8 mouse cellular contexts compared by ENCODE assay signal in genomic region chr7:28375176-28375921, GRCm38 (mm10). TPM values are rescaled to one million over a fixed set of nuclear protein-coding genes. Genes with fewer than 3 reads are reported as not detected.
DNase-seq lines count a peak whose midpoint lies in the region; ATAC-seq lines count a peak whose summit lies in the region.

No protein-coding gene starts in this region.

- H3K4me2 ChIP-seq in embryonic facial prominence, embryonic 12.5 days (replicated peaks), result peak overlapping the region; percentile 74
- peak overlapping the region; percentile 92 for H3K4me2 ChIP-seq in liver, embryonic 11.5 days

- peak overlapping the region; percentile 94 for H3K27ac ChIP-seq in embryonic facial prominence, embryonic 12.5 days
- H3K27ac ChIP-seq in liver, embryonic 11.5 days (ENCODE audit: low read depth, low read length), result peak overlapping the region; percentile 97

- no peaks in the 10 kb centered on the region for H3K27me3 ChIP-seq in embryonic facial prominence, embryonic 12.5 days
- H3K27me3 ChIP-seq in liver, embryonic 11.5 days (replicated peaks; ENCODE audit: control insufficient read depth, insufficient read depth, low read length), result no peaks in the 10 kb centered on the region

- ATAC-seq in embryonic facial prominence, embryonic 12.5 days (ENCODE audit: insufficient number of reproducible peaks, insufficient read depth, low FRiP score, low TSS enrichment), result peak; percentile 42
- ATAC-seq in liver, embryonic 11.5 days (replicated peaks; ENCODE audit: low FRiP score), result peak; percentile 55
- ATAC-seq in monocyte, adult 5-6 weeks (replicated peaks; ENCODE audit: insufficient number of reproducible peaks, low FRiP score, low TSS enrichment, poor library complexity, severe bottlenecking), result peak; percentile 14

- no peaks in the 10 kb centered on the region for H3K9me3 ChIP-seq in embryonic facial prominence, embryonic 12.5 days
- H3K9me3 ChIP-seq in liver, embryonic 11.5 days (ENCODE audit: control insufficient read depth, low read length), result no peaks in the 10 kb centered on the region

- under 1% methylated on average over 33 of the region's 36 CpGs for WGBS in embryonic facial prominence, embryonic 12.5 days
- WGBS in liver, embryonic 11.5 days, result 2% methylated on average over 34 of the region's 36 CpGs

- peaks cover 10% of the 10 kb centered on the region for H3K36me3 ChIP-seq in embryonic facial prominence, embryonic 12.5 days
- H3K36me3 ChIP-seq in liver, embryonic 11.5 days (ENCODE audit: control insufficient read depth, insufficient read depth, low read length), result peaks cover 8% of the 10 kb centered on the region

- peak overlapping the region; percentile 52 for H3K9ac ChIP-seq in embryonic facial prominence, embryonic 12.5 days
- H3K9ac ChIP-seq in liver, embryonic 11.5 days (ENCODE audit: low read depth, low read length), result peak overlapping the region; percentile 74

- peaks cover 47% of the 10 kb centered on the region for H3K4me1 ChIP-seq in embryonic facial prominence, embryonic 12.5 days
- peaks cover 62% of the 10 kb centered on the region for H3K4me1 ChIP-seq in liver, embryonic 11.5 days (replicated peaks; ENCODE audit: control insufficient read depth, insufficient read depth, low read length)

- H3K4me3 ChIP-seq in embryonic facial prominence, embryonic 12.5 days, result peak overlapping the region; percentile 33
- H3K4me3 ChIP-seq in liver, embryonic 11.5 days (ENCODE audit: low read depth, low read length), result peak overlapping the region; percentile 51

- peak; percentile 97 for DNase-seq in A20 (ENCODE audit: low read depth, low spot score)
- DNase-seq in adrenal gland, postnatal 14 days, result peak; percentile 93
- DNase-seq in heart, adult 8-10 months (ENCODE audit: low spot score), result peak; percentile 92
- DNase-seq in kidney, adult 8-10 months, result peak; percentile 91 to 92
- DNase-seq in liver, embryonic 11.5 days (ENCODE audit: low spot score), result peak; percentile 89
- peak; percentile 88 to 93 for DNase-seq in spleen, postnatal 4 days (ENCODE audit: low spot score in 2 of 2)

RNA-seq across cellular contexts. Expression of gene Plekhg2, which starts 3.0 kb away (rescaled TPM):
- total RNA-seq in adrenal gland, postnatal 14 days (2021), result 27.9 and 32.6 TPM in 2 replicates
- 114 and 121 TPM in 2 replicates for polyA plus RNA-seq in embryonic facial prominence, embryonic 12.5 days (2016; fragmentation: Nextera tagmentation; extraction: Ambion mirVana)
- 10 to 100 TPM in 3 of 4 experiments, 1 to 10 TPM in 1; 8.9 to 13.2 (median 11.2) TPM for total RNA-seq in heart, adult 8-10 months (2022)
- 29.2 and 34.4 TPM in 2 replicates for polyA plus RNA-seq in liver, embryonic 11.5 days (2014; fragmentation: Nextera tagmentation; extraction: Ambion mirVana)
- total RNA-seq in monocyte, adult 5-6 weeks (2017), result 8.4 to 13.1 TPM (median 12.7 TPM) in 3 replicates

RNA-seq across cellular contexts. Expression of gene Zfp36, which starts 4.7 kb away (rescaled TPM):
- total RNA-seq in adrenal gland, postnatal 14 days (2021), result 27.9 and 30.7 TPM in 2 replicates
- polyA plus RNA-seq in embryonic facial prominence, embryonic 12.5 days (2016; fragmentation: Nextera tagmentation; extraction: Ambion mirVana), result 7.8 and 8.6 TPM in 2 replicates
- 10 to 100 TPM; 12.2 to 40.6 (median 16.5) TPM for total RNA-seq in heart, adult 8-10 months (2022)
- 9.9 and 10.2 TPM in 2 replicates for polyA plus RNA-seq in liver, embryonic 11.5 days (2014; fragmentation: Nextera tagmentation; extraction: Ambion mirVana)
- 140 to 403 TPM (median 154 TPM) in 3 replicates for total RNA-seq in monocyte, adult 5-6 weeks (2017)

RNA-seq across cellular contexts. Expression of gene Med29, which starts 17.2 kb away (rescaled TPM):
- total RNA-seq in adrenal gland, postnatal 14 days (2021), result 29.6 and 30.5 TPM in 2 replicates
- polyA plus RNA-seq in embryonic facial prominence, embryonic 12.5 days (2016; fragmentation: Nextera tagmentation; extraction: Ambion mirVana), result 51.1 and 52.0 TPM in 2 replicates
- 10 to 100 TPM; 19.5 to 24.0 (median 22.2) TPM for total RNA-seq in heart, adult 8-10 months (2022)
- 44.7 and 45.7 TPM in 2 replicates for polyA plus RNA-seq in liver, embryonic 11.5 days (2014; fragmentation: Nextera tagmentation; extraction: Ambion mirVana)
- 6.9 to 12.3 TPM (median 12.0 TPM) in 3 replicates for total RNA-seq in monocyte, adult 5-6 weeks (2017)

RNA-seq across cellular contexts. Expression of gene Paf1, which starts 17.4 kb away (rescaled TPM):
- 77.0 and 87.6 TPM in 2 replicates for total RNA-seq in adrenal gland, postnatal 14 days (2021)
- 82.2 and 85.5 TPM in 2 replicates for polyA plus RNA-seq in embryonic facial prominence, embryonic 12.5 days (2016; fragmentation: Nextera tagmentation; extraction: Ambion mirVana)
- total RNA-seq in heart, adult 8-10 months (2022), result 10 to 100 TPM; 35.7 to 44.4 (median 39.1) TPM
- polyA plus RNA-seq in liver, embryonic 11.5 days (2014; fragmentation: Nextera tagmentation; extraction: Ambion mirVana), result 56.1 and 58.6 TPM in 2 replicates
- total RNA-seq in monocyte, adult 5-6 weeks (2017), result 162 to 264 TPM (median 189 TPM) in 3 replicates

RNA-seq across cellular contexts. Expression of gene Rps16, which starts 24.9 kb away (rescaled TPM):
- 937 and 1,132 TPM in 2 replicates for total RNA-seq in adrenal gland, postnatal 14 days (2021)
- 836 and 855 TPM in 2 replicates for polyA plus RNA-seq in embryonic facial prominence, embryonic 12.5 days (2016; fragmentation: Nextera tagmentation; extraction: Ambion mirVana)
- 100 to 1,000 TPM; 472 to 574 (median 541) TPM for total RNA-seq in heart, adult 8-10 months (2022)
- polyA plus RNA-seq in liver, embryonic 11.5 days (2014; fragmentation: Nextera tagmentation; extraction: Ambion mirVana), result 1,377 and 1,547 TPM in 2 replicates
- total RNA-seq in monocyte, adult 5-6 weeks (2017), result 691 to 731 TPM (median 723 TPM) in 3 replicates

Comparison
In these comparisons a context has a peak if more than half of its experiments do, and no peak if none do; other contexts are left out.
1. Peak in every context shown above with its lines: DNase-seq, ATAC-seq, H3K4me3 ChIP-seq and H3K27ac ChIP-seq.